ENCODE assay signal across 8 mouse cellular contexts in genomic region chrX:152342903-152343302, GRCm38 (mm10). TPM values are rescaled to one million over a fixed set of nuclear protein-coding genes. Genes with fewer than 3 reads are reported as not detected.
DNase-seq lines count a peak whose midpoint lies in the region; ATAC-seq and TF ChIP-seq lines count a peak whose summit lies in the region.

No protein-coding gene starts in this region.

- H3K36me3 ChIP-seq in kidney, postnatal 0 days (ENCODE audit: insufficient read depth, low read length), result no peaks in the 10 kb centered on the region
- no peaks in the 10 kb centered on the region; the same call in 1 of the 2 replicates for H3K36me3 ChIP-seq in embryonic facial prominence, embryonic 11.5 days (replicated peaks; ENCODE audit: control insufficient read depth, insufficient read depth, low read depth, low read length)
- no peaks in the 10 kb centered on the region for H3K36me3 ChIP-seq in intestine, embryonic 15.5 days
- 0 out of 2 replicates have a peak, but pooled peaks cover 2% of the 10 kb centered on the region for H3K36me3 ChIP-seq in midbrain, postnatal 0 days (ENCODE audit: insufficient read depth, low read length)

- peak overlapping the region; percentile 27; the same call in 1 of the 2 replicates for H3K9ac ChIP-seq in kidney, postnatal 0 days (ENCODE audit: low read depth, low read length)
- H3K9ac ChIP-seq in embryonic facial prominence, embryonic 11.5 days (replicated peaks; ENCODE audit: low read length), result peak overlapping the region; percentile 48; the same call in 1 of the 2 replicates
- no peak overlapping the region for H3K9ac ChIP-seq in intestine, embryonic 15.5 days
- no peak overlapping the region for H3K9ac ChIP-seq in midbrain, postnatal 0 days (replicated peaks; ENCODE audit: low read length, poor library complexity, severe bottlenecking)

- H3K4me1 ChIP-seq in kidney, postnatal 0 days (replicated peaks; ENCODE audit: insufficient read depth, low read length), result peaks cover 4% of the 10 kb centered on the region; the same call in 1 of the 2 replicates
- no peaks in the 10 kb centered on the region for H3K4me1 ChIP-seq in embryonic facial prominence, embryonic 11.5 days (ENCODE audit: control insufficient read depth, insufficient read depth, low read length)
- no peaks in the 10 kb centered on the region for H3K4me1 ChIP-seq in intestine, embryonic 15.5 days (replicated peaks)
- H3K4me1 ChIP-seq in midbrain, postnatal 0 days (ENCODE audit: insufficient read depth, low read length), result no peaks in the 10 kb centered on the region; the same call in 1 of the 2 replicates

- H3K4me2 ChIP-seq in kidney, postnatal 0 days (ENCODE audit: low read length), result peak overlapping the region; percentile 44
- H3K4me2 ChIP-seq in embryonic facial prominence, embryonic 11.5 days (ENCODE audit: low read depth, low read length), result peak overlapping the region; percentile 36; the same call in 1 of the 2 replicates
- H3K4me2 ChIP-seq in intestine, embryonic 15.5 days (replicated peaks), result peak overlapping the region; percentile 61
- H3K4me2 ChIP-seq in midbrain, postnatal 0 days (ENCODE audit: low read depth, low read length, poor library complexity, severe bottlenecking), result peak overlapping the region; percentile 28; the same call in 1 of the 2 replicates

- peak overlapping the region; percentile 51 for H3K4me3 ChIP-seq in kidney, postnatal 0 days (replicated peaks; ENCODE audit: low read depth, low read length)
- H3K4me3 ChIP-seq in embryonic facial prominence, embryonic 11.5 days (ENCODE audit: low read depth, low read length), result peak overlapping the region; percentile 20
- peak overlapping the region; percentile 24 for H3K4me3 ChIP-seq in intestine, embryonic 15.5 days (replicated peaks)
- peak overlapping the region; percentile 22 for H3K4me3 ChIP-seq in midbrain, postnatal 0 days (ENCODE audit: low read depth, low read length)

- ATAC-seq in kidney, postnatal 0 days (replicated peaks; ENCODE audit: low FRiP score, low read depth), result no peak
- no peak for ATAC-seq in embryonic facial prominence, embryonic 11.5 days (replicated peaks; ENCODE audit: insufficient number of reproducible peaks, low FRiP score, low TSS enrichment, low read depth)
- no peak for ATAC-seq in intestine, embryonic 15.5 days
- ATAC-seq in midbrain, postnatal 0 days (ENCODE audit: low FRiP score), result no peak
- ATAC-seq in inflammation-experienced regulatory T-cells, adult 6 months, result no peak

- TF ChIP-seq CTCF in kidney, postnatal 0 days (IDR thresholded peaks at IDR 0.05; ENCODE audit: low read depth), result no peak
- no peak for TF ChIP-seq CTCF in midbrain, postnatal 0 days (IDR thresholded peaks at IDR 0.05)

- H3K9me3 ChIP-seq in kidney, postnatal 0 days (replicated peaks; ENCODE audit: low read length), result no peaks in the 10 kb centered on the region
- H3K9me3 ChIP-seq in embryonic facial prominence, embryonic 11.5 days (replicated peaks; ENCODE audit: control insufficient read depth, low read length), result no peaks in the 10 kb centered on the region
- H3K9me3 ChIP-seq in intestine, embryonic 15.5 days, result no peaks in the 10 kb centered on the region
- no peaks in the 10 kb centered on the region for H3K9me3 ChIP-seq in midbrain, postnatal 0 days (ENCODE audit: low read length)

- peak overlapping the region; percentile 73 for H3K27ac ChIP-seq in kidney, postnatal 0 days
- peak overlapping the region; percentile 65; the same call in 1 of the 2 replicates for H3K27ac ChIP-seq in embryonic facial prominence, embryonic 11.5 days (replicated peaks; ENCODE audit: low read depth, low read length)
- H3K27ac ChIP-seq in intestine, embryonic 15.5 days, result peak overlapping the region; percentile 67
- H3K27ac ChIP-seq in midbrain, postnatal 0 days (ENCODE audit: low read depth, low read length), result peak overlapping the region; percentile 69

- no peaks in the 10 kb centered on the region for H3K27me3 ChIP-seq in kidney, postnatal 0 days (ENCODE audit: insufficient read depth, low read length)
- peaks cover 14% of the 10 kb centered on the region for H3K27me3 ChIP-seq in embryonic facial prominence, embryonic 11.5 days (ENCODE audit: control insufficient read depth, insufficient read depth, low read length)
- peaks cover 15% of the 10 kb centered on the region; the same call in 1 of the 2 replicates for H3K27me3 ChIP-seq in intestine, embryonic 15.5 days (replicated peaks)
- peaks cover 15% of the 10 kb centered on the region; the same call in 1 of the 2 replicates for H3K27me3 ChIP-seq in midbrain, postnatal 0 days (ENCODE audit: insufficient read depth, low read length)

- 41% methylated on average over 6 of the region's 6 CpGs for WGBS in kidney, postnatal 0 days
- 22% methylated on average over 6 of the region's 6 CpGs for WGBS in embryonic facial prominence, embryonic 11.5 days
- WGBS in intestine, embryonic 15.5 days, result 32% methylated on average over 6 of the region's 6 CpGs
- WGBS in midbrain, postnatal 0 days, result 34% methylated on average over 6 of the region's 6 CpGs

- DNase-seq in kidney, postnatal 0 days (ENCODE audit: low spot score), result no peak
- no peak for DNase-seq in kidney, adult 11 months
- DNase-seq in embryonic facial prominence, embryonic 11.5 days (ENCODE audit: low spot score), result no peak
- no peak for DNase-seq in midbrain, postnatal 0 days (ENCODE audit: low spot score)
- no peak for DNase-seq in frontal cortex, postnatal 14 days (ENCODE audit: low spot score in 2 of 2)
- no peak for DNase-seq in thymus, postnatal 10 days (ENCODE audit: low spot score in 2 of 2)

RNA-seq across cellular contexts. Expression of gene Tspyl2, which starts 0.7 kb away (rescaled TPM):
- polyA plus RNA-seq in kidney, postnatal 0 days (2015; fragmentation: Nextera tagmentation; extraction: Ambion mirVana), result 16.1 and 18.5 TPM in 2 replicates
- polyA plus RNA-seq in embryonic facial prominence, embryonic 11.5 days (2014; fragmentation: Nextera tagmentation; extraction: Ambion mirVana), result 24.7 and 25.2 TPM in 2 replicates
- 23.4 and 24.2 TPM in 2 replicates for polyA plus RNA-seq in intestine, embryonic 15.5 days (2015; fragmentation: Nextera tagmentation; extraction: Ambion mirVana)
- total RNA-seq in midbrain, postnatal 0 days (2014; rRNA removed), result 29.1 and 42.2 TPM in 2 replicates
- 50.2 and 56.8 TPM in 2 replicates for polyA plus RNA-seq in midbrain, postnatal 0 days (2015; fragmentation: Nextera tagmentation; extraction: Ambion mirVana)
- 10 to 100 TPM in 2 of 3 experiments, 1 to 10 TPM in 1; 8.6 to 15.8 (median 12.8) TPM for polyA plus RNA-seq in inflammation-experienced regulatory T-cells, adult 6 months (2017; shearing (Covaris generic))

RNA-seq across cellular contexts. Expression of gene Kantr, which starts 15.6 kb away (rescaled TPM):
- 10.3 and 10.4 TPM in 2 replicates for polyA plus RNA-seq in kidney, postnatal 0 days (2015; fragmentation: Nextera tagmentation; extraction: Ambion mirVana)
- 15.2 and 20.8 TPM in 2 replicates for polyA plus RNA-seq in embryonic facial prominence, embryonic 11.5 days (2014; fragmentation: Nextera tagmentation; extraction: Ambion mirVana)
- polyA plus RNA-seq in intestine, embryonic 15.5 days (2015; fragmentation: Nextera tagmentation; extraction: Ambion mirVana), result 12.9 and 14.4 TPM in 2 replicates
- 17.2 and 25.3 TPM in 2 replicates for total RNA-seq in midbrain, postnatal 0 days (2014; rRNA removed)
- 34.1 and 35.3 TPM in 2 replicates for polyA plus RNA-seq in midbrain, postnatal 0 days (2015; fragmentation: Nextera tagmentation; extraction: Ambion mirVana)
- 10 to 100 TPM; 23.5 to 46.6 (median 37.2) TPM for polyA plus RNA-seq in inflammation-experienced regulatory T-cells, adult 6 months (2017; shearing (Covaris generic))

RNA-seq across cellular contexts. Expression of gene Gpr173, which starts 25.6 kb away (rescaled TPM):
- 2.1 and 2.8 TPM in 2 replicates for polyA plus RNA-seq in kidney, postnatal 0 days (2015; fragmentation: Nextera tagmentation; extraction: Ambion mirVana)
- polyA plus RNA-seq in embryonic facial prominence, embryonic 11.5 days (2014; fragmentation: Nextera tagmentation; extraction: Ambion mirVana), result 5.2 and 6.4 TPM in 2 replicates
- 2.1 TPM in 2 replicates for polyA plus RNA-seq in intestine, embryonic 15.5 days (2015; fragmentation: Nextera tagmentation; extraction: Ambion mirVana)
- total RNA-seq in midbrain, postnatal 0 days (2014; rRNA removed), result 32.1 and 33.3 TPM in 2 replicates
- polyA plus RNA-seq in midbrain, postnatal 0 days (2015; fragmentation: Nextera tagmentation; extraction: Ambion mirVana), result 6.8 and 7.2 TPM in 2 replicates
- polyA plus RNA-seq in inflammation-experienced regulatory T-cells, adult 6 months (2017; shearing (Covaris generic)), result not detected

Comparison
In these comparisons a context has a peak if more than half of its experiments do, and no peak if none do; other contexts are left out.
1. H3K9ac ChIP-seq: peak in kidney, postnatal 0 days (single experiment) and embryonic facial prominence, embryonic 11.5 days (single experiment); none in intestine, embryonic 15.5 days (single experiment) and midbrain, postnatal 0 days (single experiment).
2. Peak in every context shown above with its lines, with median percentiles within 50 percentile points of each other: H3K27ac ChIP-seq, H3K4me2 ChIP-seq and H3K4me3 ChIP-seq.